Mouse (Mus musculus) urinary bladder, adult 2 months (tissue): ENCODE results near the gene Slc22a15. TPM values are rescaled to one million over a fixed set of nuclear protein-coding genes. Genes with fewer than 3 reads are reported as not detected.
A peak's percentile ranks its signal among the peaks of the same experiment; 100 is the strongest.

Experiments
- DNase-seq: peaks from one replicate; pipeline ENCODE4 v3.0.0; 2022; ENCODE audit warnings: low spot score
- polyA plus RNA-seq: library from polyadenylated mRNA; depleted of rRNA; stranded (reverse); fragments of >200 nt; gene quantifications from 2 replicates; pipeline ENCODE4 v1.2.3, GENCODE M21; 2012

The Slc22a15 gene
- polyA plus RNA-seq, 1 experiment = 7.1 TPM

DNA sequence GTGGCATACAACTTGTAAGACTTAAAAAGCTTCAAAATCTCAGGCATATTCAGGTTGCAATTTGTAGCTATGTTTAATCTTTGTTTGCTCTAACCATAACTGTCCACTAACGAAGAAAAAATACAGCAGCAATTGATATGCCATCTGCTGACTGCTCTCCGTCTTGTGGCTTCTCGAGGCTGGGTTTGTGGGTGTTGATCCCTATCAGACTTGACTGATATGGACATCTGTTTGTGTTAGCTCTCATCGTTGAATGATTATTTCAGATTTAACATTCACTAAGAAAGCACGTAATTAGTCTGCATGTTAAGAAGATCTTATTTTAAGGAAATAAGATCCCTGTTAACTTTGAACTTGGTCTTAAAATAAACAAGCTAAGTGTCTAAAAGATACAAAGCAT is 7.7 kb downstream of the Slc22a15 start:
- no peak for DNase-seq

- DNase-seq = no peak
Observed at GRCm38 (mm10) chr3:101915048-101915801, 9.0 kb downstream of the Slc22a15 start.

DNA sequence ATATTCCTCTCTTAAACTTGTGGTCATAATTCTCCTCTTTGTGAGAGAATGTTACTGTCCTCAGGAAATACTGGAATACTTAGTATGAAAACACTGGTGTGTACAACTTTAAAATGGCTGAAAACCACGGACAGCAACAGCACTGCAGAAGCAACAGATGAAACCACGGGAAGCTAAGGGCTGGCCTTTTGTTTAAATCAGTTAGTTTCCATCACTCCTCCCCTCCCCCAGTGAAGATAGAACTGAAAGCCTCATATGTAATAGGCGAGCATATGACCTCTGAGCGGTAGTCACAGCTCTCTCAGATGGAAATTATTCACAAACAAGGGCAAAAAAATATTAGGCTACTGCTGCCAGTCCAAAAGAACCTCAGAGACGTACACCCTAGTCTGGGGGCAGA is 10.0 kb downstream of the Slc22a15 start:
- DNase-seq = no peak

DNA sequence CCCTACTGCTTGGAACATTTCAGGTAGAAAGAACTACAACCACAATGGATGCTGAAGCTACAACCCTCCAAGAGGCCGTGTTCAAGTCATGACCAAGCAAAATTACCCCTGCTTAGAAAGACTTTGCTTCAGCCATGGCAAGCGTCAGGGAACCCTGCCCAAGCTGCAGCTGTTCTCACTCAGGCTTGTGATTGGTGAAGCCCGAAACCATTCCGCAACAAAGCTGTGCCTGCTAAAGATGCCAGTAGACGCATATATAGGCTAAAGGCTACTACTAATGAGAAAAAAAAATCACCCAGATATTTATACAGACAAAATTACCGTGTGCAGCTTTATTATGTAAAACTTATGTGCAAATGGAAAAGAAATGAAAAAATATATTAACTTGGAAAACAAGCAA is 12.2 kb downstream of the Slc22a15 start:
- no peak for DNase-seq

DNA sequence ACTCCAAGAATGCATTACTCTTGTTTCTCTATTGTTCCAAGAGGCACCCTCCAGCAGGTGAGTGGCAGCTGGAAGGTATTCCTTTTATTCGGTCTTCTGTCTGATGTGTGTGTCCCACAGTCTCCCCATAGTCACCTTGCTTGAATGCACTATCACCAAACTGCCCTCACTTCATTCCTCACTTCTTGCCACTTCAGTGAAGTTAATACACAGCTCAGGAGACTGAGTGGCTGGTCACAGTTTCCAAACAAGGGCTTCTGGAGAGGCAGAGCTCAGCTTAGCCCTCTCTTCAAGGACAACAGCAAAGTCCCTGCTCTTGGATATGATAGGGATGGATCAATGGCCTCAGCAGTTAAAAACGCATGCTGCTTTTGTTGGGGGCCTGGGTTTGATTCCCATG is 17.2 kb downstream of the Slc22a15 start:
- no peak for DNase-seq

DNA sequence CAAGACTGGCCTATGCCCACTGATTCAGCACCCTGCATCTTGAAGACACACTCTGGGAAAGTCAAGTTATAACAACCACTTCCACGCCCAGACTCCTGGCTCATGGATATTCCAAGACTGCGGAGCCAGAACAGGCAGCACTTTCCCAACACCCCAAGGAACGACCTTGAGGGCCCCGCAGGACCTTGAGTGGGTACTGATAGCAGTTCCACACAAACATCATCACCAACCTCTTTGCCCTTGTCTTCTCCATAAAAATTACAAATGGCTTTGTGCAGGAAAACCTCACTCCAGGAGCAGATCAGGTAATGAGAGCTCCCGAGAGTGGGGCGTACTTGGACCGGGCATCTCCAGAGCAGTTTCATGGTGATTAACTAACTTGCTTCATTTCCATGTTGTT is 19.5 kb downstream of the Slc22a15 start:
- no peak for DNase-seq

- DNase-seq = no peak
Observed at GRCm38 (mm10) chr3:101903091-101903490, 21.2 kb downstream of the Slc22a15 start.

GRCm38 (mm10) chr3:101902344-101902743 is 21.9 kb downstream of the Slc22a15 start:
- DNase-seq = no peak

DNA sequence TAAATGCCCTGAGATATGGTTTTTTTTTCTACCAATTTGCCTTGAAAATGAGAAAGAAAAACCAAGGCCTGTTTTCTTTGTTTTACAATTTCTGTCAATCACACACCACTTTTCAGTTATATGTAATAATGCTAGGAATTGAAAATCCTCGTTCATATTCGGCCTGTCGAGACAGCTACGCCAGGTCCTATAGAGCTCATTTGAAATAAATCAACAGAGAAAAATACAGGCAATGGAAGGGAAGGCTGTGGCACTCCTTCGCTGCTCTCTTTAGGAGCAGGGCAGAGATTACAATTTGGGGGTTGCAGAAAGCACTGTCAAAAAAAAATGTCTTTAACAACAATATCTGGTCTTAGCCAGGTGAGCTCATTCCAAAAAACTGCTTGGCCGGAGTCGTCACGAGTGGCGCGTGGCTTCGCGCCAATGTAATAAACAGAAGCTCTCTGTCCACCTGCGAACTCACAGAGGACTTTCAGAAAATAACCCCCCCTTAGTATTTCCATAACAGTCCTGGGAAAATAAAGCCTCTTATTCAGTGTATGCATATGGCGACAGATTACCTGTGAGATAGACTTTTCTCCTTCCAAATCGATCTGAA is 26.8 kb downstream of the Slc22a15 start:
- no peak for DNase-seq

GRCm38 (mm10) chr3:101896893-101897292 is 27.4 kb downstream of the Slc22a15 start:
- peak; percentile 46 for DNase-seq

- DNase-seq = no peak
Observed at GRCm38 (mm10) chr3:101895376-101895910, 28.8 kb downstream of the Slc22a15 start.

DNA sequence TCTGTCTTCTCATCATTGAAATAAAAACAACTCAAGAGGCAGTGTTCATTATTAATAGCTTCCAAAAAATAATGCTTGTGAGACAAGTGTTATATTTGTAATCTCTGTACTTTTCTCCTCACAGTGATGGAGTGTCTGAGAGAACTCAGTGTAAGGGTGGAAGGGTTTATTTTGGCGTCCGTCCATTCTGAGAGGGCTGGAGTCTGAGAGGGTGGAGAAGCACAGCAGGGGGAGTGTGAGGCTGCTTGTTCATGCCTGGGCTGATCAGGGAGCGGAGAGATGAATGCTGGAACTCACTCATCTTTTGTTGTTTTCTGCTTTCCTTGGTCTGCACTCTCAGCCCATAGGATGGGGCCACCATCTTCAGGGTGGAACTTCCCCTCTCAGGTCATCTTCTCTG is 38.7 kb downstream of the Slc22a15 start:
- no peak for DNase-seq

- no peak for DNase-seq
Observed at GRCm38 (mm10) chr3:101885041-101885440, 39.2 kb downstream of the Slc22a15 start.

DNA sequence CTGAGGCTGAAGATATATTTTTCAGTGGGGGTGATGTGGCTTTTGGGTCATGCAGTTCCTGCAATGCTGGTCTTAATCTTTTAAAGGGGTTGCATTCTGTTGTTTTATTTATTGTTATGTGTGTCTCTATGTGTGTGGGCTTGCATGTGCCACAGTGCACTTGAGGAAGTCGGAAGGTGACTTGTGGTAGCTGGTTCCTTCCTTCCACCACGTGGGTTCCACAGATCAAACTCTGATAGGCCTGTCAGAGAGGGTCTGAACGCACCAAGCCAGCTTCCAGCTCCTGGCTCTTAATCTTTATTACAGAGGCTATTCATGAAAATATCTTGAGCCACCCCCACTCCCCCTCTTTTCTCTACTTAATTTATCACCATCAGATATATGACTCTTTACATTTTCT is 40.4 kb downstream of the Slc22a15 start:
- no peak for DNase-seq

DNA sequence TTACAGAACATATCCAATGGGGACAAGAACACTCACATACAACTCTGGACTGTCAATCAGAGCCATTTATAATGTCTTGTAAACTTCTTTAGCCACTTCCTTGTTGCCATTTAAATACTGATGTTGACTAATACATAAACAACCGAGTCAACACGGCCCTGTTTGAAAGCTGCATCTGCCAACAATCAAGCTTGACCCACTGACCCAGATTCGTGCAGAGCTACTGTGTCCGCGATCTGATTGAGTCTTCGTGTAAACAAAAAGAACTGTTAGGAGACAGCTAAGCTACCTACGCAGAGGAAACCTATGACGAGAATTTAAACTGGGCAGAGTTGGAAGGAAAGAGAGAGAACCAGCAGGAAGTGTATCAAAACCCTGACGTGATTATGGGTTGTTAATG is 42.5 kb downstream of the Slc22a15 start:
- DNase-seq = no peak

DNA sequence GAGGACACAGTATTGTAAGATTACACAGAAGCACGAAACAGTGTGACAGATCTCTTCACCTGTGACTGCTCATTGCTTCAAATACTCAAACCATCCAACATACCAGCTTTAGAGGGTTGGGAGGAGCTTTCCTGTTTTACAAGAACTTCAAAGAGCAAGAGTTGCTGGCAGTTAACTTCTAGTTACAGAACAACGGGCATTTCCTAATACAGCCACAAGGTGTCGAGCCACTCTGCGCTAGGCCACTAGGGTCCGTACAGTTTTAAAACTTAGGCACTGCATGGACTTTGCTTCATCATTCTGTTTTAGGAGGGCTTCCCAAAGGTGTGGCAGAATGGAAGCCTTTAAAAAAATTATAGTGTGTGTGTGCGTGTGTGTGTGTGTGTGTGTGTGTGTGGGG is 43.4 kb downstream of the Slc22a15 start:
- DNase-seq = no peak

- DNase-seq = no peak
Observed at GRCm38 (mm10) chr3:101878136-101878535, 46.1 kb downstream of the Slc22a15 start.

DNA sequence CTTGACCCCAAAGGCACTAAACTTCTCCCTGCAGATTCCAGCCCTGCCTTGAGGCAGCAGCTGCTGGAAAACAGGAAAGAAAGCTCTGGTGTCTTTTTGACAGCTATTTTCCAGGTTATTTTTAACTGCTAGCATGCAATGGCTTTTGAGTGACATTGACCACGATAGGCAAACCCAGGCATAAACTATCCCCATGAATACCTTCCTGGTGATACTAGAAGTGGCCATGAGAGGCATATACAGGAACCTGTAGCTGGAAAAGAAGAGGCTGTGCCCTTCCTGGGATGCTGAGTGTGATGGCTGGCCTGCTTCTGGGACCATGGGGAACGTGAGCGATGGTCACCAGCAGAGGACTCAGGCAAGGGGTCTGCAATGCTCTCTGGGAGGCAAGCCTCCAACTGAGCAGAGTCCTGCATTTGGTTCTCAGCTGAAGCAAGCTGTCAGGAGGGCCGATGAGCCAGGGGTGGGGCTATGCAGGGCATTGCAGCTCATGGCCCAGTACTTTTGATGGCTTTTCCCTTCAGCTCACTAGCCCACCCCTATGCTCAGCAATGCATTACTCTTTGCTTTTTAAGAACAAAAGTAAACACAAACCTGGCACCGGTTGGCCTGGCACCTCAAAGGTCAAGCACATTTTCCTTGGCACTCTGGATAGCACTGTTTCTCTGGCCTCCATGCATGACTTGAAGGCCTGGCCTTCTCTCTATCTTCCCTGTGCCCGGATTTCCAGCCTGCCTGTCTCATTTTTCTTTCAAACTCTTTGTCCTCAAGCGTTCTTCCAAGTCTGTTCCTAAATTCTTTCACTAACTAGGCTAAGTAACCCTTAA is 47.6 kb downstream of the Slc22a15 start:
- DNase-seq = no peak

DNA sequence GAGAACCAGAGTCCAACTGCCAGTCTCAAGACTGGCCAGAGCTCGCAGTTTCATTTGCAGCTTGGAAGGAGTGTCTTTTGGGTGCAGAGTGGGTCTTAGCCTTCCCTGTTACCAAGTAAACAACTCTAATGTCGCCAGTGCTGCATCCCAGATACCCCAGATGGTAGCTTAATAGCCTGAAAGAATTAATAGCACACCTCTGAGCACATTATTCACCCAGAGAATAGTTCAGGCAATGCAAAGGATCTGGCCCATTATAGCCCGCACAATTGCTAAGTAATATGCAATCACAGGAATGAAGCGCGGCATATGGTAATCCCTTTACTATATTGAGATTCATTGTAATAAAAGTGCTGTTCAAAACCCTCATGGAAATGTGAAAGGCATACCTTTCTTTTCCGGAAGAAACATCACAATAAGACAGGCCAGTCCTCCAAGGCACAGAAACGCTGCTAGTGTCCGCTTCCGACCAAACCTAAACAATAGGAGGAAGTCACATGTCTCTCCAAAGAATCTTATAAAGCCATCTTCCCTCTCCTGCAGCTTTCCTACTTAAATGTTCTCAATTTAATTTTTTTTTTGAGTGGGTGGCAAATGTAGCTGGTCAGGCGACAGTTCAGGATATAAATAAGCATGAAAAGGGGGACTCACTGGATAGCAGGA is 48.9 kb downstream of the Slc22a15 start:
- no peak for DNase-seq

DNA sequence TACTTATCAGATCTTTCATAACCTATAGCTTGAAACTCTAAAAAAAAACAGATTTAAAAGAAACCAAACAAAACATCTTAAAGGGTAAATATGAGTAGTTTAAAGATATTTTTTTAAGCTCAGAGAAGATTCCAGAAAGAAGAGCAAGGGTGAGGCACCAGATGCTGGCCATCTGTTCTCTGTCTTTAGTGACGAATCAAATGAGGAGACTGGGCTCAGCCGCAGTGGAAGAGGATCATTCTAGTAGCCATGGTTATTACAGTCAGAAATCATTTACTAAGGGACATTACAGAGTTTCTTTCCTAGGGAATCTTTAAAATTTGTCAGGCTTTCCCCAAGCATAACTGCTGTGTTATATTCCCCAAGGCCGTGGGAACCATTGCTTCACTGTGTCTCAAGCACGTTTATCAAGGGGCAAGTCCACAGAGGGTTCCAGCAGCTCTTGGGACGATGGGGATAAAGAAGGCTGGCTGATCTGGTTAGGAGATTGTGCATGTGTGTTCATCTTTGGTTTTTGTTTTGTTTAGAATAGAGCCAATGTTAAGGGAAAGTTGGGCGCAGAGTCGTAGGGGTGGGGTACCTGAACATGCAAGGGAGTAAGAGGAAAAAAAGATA is 51.1 kb downstream of the Slc22a15 start:
- DNase-seq = no peak

DNA sequence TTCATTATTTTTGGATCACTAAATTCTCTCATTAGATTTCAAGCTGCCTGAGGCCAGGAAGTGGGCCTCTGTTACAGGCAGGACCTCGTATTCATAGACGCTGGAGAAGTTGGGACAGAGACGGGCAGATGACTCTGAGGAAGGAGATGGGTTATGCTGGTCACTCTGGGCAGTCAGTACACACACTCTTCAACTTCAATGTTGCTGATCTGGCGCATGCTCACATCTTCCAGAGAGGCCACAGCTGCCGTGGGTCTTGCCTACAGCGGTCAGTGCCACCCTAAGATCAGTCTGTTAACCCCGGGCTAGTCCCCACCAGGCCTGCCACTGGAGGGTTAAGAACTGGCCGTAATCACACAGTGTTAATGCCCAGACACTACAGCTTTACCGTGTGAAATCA is 52.3 kb downstream of the Slc22a15 start:
- DNase-seq = no peak

GRCm38 (mm10) chr3:101867001-101867421 is 57.2 kb downstream of the Slc22a15 start:
- no peak for DNase-seq
